ENCODE assay signal across 31 mouse cellular contexts in the genomic region with DNA sequence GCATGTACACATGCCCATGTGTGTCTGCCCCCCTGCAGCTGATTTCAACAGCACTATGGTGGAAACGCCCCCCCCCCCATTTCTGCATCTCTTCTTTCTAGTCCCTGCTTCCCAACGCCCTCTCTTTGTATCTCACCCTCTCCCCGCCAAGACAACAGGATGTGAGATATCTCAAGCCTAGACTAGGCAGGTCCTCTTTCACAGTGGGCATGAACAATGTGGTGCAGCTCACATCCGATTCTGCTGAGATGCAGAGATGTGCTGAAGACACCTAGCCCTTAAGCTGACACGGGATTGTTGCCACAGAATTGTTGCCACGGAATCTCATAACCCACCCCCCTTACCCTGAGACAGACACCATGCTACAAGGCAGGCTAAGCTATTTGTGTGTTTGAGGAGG. TPM values are rescaled to one million over a fixed set of nuclear protein-coding genes. Genes with fewer than 3 reads are reported as not detected.
DNase-seq lines count a peak whose midpoint lies in the region; ATAC-seq and TF ChIP-seq lines count a peak whose summit lies in the region.
"Had no signal": no experiment of that assay in that cellular context is flagged by ENCODE, and none has a peak within 500 bp of the region (broad histone marks: within the 10 kb centered on the region; RNA-seq: fewer than 3 reads in every experiment).

No protein-coding gene starts in this region.

- in situ Hi-C loops in CH12.LX (cut with MboI; ENCODE audit: low pct_ligation_motif_present, low pct_unique_long_range_greater_than_20kb, low sequenced_read_pairs) = no loop called here

- DNase-seq in CH12.LX (ENCODE audit: extremely low read depth) = no peak
- DNase-seq in thymus, adult 2 months = no peak
- no peak for DNase-seq in ovary, postnatal 36 days (ENCODE audit: low spot score)
- no peak for DNase-seq in heart, postnatal 14 days
- no peak for DNase-seq in liver, embryonic 11.5 days (ENCODE audit: low spot score)
- DNase-seq: adrenal gland, adult 8-10 months; cerebellum, adult 8-10 months; cerebellum, postnatal 36 days; gastrocnemius, adult 2 months; gastrocnemius, postnatal 36 days; heart, adult 18-20 months; kidney, adult 2 months; kidney, postnatal 4 days; lung, adult 2 months; lung, postnatal 10 days; retina, postnatal 1 day; right cerebral cortex, postnatal 14 days had no signal

- H3K4me1 ChIP-seq in CH12.LX (ENCODE audit: control insufficient read depth in 1 of 2, insufficient read depth in 2 of 2) = peaks cover 50 to 99% of the 10 kb centered on the region in 2 experiments
- H3K4me1 ChIP-seq in thymus, adult 2 months (replicated peaks; ENCODE audit: control insufficient read depth, insufficient read depth, low read length) = peaks cover 74% of the 10 kb centered on the region
- no peaks in the 10 kb centered on the region for H3K4me1 ChIP-seq in forebrain, embryonic 16.5 days (replicated peaks; ENCODE audit: control insufficient read depth, insufficient read depth, low read length)
- H3K4me1 ChIP-seq in liver, embryonic 11.5 days (replicated peaks; ENCODE audit: control insufficient read depth, insufficient read depth, low read length) = no peaks in the 10 kb centered on the region
- H3K4me1 ChIP-seq: heart, embryonic 12.5 days; hindbrain, embryonic 10.5 days; hindbrain, embryonic 15.5 days; intestine, embryonic 15.5 days; limb, embryonic 15.5 days; midbrain, embryonic 10.5 days; midbrain, embryonic 15.5 days; neural tube, embryonic 12.5 days had no signal

- H3K36me3 ChIP-seq in CH12.LX (replicated peaks in 1 of 2; ENCODE audit: control insufficient read depth in 1 of 2, insufficient read depth in 1 of 2, low read length in 1 of 2) = peaks cover 62 to 64% of the 10 kb centered on the region in 2 experiments
- H3K36me3 ChIP-seq in thymus, adult 2 months (ENCODE audit: control insufficient read depth, insufficient read depth, low read length) = peaks cover 20% of the 10 kb centered on the region
- H3K36me3 ChIP-seq in forebrain, embryonic 16.5 days (ENCODE audit: control insufficient read depth, insufficient read depth) = no peaks in the 10 kb centered on the region
- no peaks in the 10 kb centered on the region for H3K36me3 ChIP-seq in liver, embryonic 11.5 days (ENCODE audit: control insufficient read depth, insufficient read depth, low read length)
- H3K36me3 ChIP-seq: heart, embryonic 12.5 days; hindbrain, embryonic 10.5 days; hindbrain, embryonic 15.5 days; intestine, embryonic 15.5 days; limb, embryonic 10.5 days; limb, embryonic 15.5 days; midbrain, embryonic 10.5 days; midbrain, embryonic 15.5 days; neural tube, embryonic 12.5 days had no signal

- H3K9me3 ChIP-seq in CH12.LX (replicated peaks; ENCODE audit: low read length) = no peaks in the 10 kb centered on the region
- H3K9me3 ChIP-seq in forebrain, embryonic 16.5 days (ENCODE audit: control insufficient read depth, low read length) = no peaks in the 10 kb centered on the region
- no peaks in the 10 kb centered on the region for H3K9me3 ChIP-seq in liver, embryonic 11.5 days (ENCODE audit: control insufficient read depth, low read length)
- H3K9me3 ChIP-seq: heart, embryonic 12.5 days; hindbrain, embryonic 10.5 days; hindbrain, embryonic 15.5 days; intestine, embryonic 15.5 days; limb, embryonic 10.5 days; limb, embryonic 15.5 days; midbrain, embryonic 10.5 days; midbrain, embryonic 15.5 days; neural tube, embryonic 12.5 days had no signal

- intact Hi-C loops in heart, postnatal 14 days (cut with DNase I) = no loop called here

- peak; percentile 86 for ATAC-seq in inflammation-experienced regulatory T-cells, adult 6 months
- no peak for ATAC-seq in forebrain, embryonic 16.5 days
- no peak for ATAC-seq in liver, embryonic 11.5 days (replicated peaks; ENCODE audit: low FRiP score)
- ATAC-seq: forebrain, embryonic 14.5 days; intestine, embryonic 15.5 days; midbrain, embryonic 15.5 days had no signal

- H3K4me3 ChIP-seq in CH12.LX (replicated peaks in 1 of 3; ENCODE audit: low read depth in 2 of 3, low read length in 2 of 3, poor library complexity in 1 of 3) = no peak overlapping the region
- H3K4me3 ChIP-seq in thymus, adult 2 months (ENCODE audit: control insufficient read depth, insufficient read depth, low read length) = no peak overlapping the region
- H3K4me3 ChIP-seq in forebrain, embryonic 16.5 days (replicated peaks; ENCODE audit: low read length) = no peak overlapping the region
- no peak overlapping the region for H3K4me3 ChIP-seq in liver, embryonic 11.5 days (ENCODE audit: low read depth, low read length)
- H3K4me3 ChIP-seq: gastrocnemius, adult 2 months; heart, embryonic 12.5 days; hindbrain, embryonic 10.5 days; hindbrain, embryonic 15.5 days; intestine, embryonic 15.5 days; limb, embryonic 10.5 days; limb, embryonic 15.5 days; midbrain, embryonic 10.5 days; midbrain, embryonic 15.5 days; neural tube, embryonic 12.5 days had no signal

- no peak for TF ChIP-seq CTCF in CH12.LX (conservative IDR thresholded peaks at IDR 0.05 in 1 of 2, IDR thresholded peaks at IDR 0.05 in 1 of 2; ENCODE audit: low read depth in 2 of 2, low read length in 2 of 2)
- TF ChIP-seq CTCF in thymus, adult 2 months (IDR thresholded peaks at IDR 0.05; ENCODE audit: borderline replicate concordance, control insufficient read depth, extremely low read depth, insufficient read depth, low read length, poor library complexity) = no peak

- 43% methylated on average over 6 of the region's 6 CpGs for WGBS in thymus, adult 2 months
- 74% methylated on average over 6 of the region's 6 CpGs for WGBS in forebrain, embryonic 16.5 days
- 63% methylated on average over 6 of the region's 6 CpGs for WGBS in liver, embryonic 11.5 days

- H3K27ac ChIP-seq in CH12.LX (ENCODE audit: insufficient read depth, low read depth) = peak overlapping the region; percentile 6; the same call in 1 of the 2 replicates
- peak overlapping the region; percentile 80 for H3K27ac ChIP-seq in thymus, adult 2 months (ENCODE audit: control insufficient read depth, insufficient read depth, low read length)
- H3K27ac ChIP-seq in forebrain, embryonic 16.5 days (ENCODE audit: low read length) = no peak overlapping the region
- H3K27ac ChIP-seq in liver, embryonic 11.5 days (ENCODE audit: low read depth, low read length) = no peak overlapping the region
- H3K27ac ChIP-seq: gastrocnemius, adult 2 months; hindbrain, embryonic 10.5 days; hindbrain, embryonic 15.5 days; intestine, embryonic 15.5 days; limb, embryonic 10.5 days; limb, embryonic 15.5 days; liver, embryonic 14.5 days; midbrain, embryonic 10.5 days; midbrain, embryonic 15.5 days; neural tube, embryonic 12.5 days; stomach, postnatal 0 days had no signal

- TF ChIP-seq EP300 in CH12.LX (IDR thresholded peaks at IDR 0.05; ENCODE audit: low read length) = no peak

- no peak for TF ChIP-seq RAD21 in CH12.LX (IDR thresholded peaks at IDR 0.05; ENCODE audit: low read depth, low read length)

- peaks cover 45% of the 10 kb centered on the region for H3K79me2 ChIP-seq in CH12.LX (replicated peaks; ENCODE audit: control insufficient read depth, extremely low read depth, insufficient read depth, poor library complexity, severe bottlenecking)

- no peak overlapping the region for H3K4me2 ChIP-seq in CH12.LX (ENCODE audit: insufficient read depth, low read depth, poor library complexity, severe bottlenecking)
- H3K4me2 ChIP-seq in forebrain, embryonic 16.5 days (ENCODE audit: low read length) = no peak overlapping the region
- H3K4me2 ChIP-seq in liver, embryonic 11.5 days = no peak overlapping the region
- H3K4me2 ChIP-seq: heart, embryonic 12.5 days; hindbrain, embryonic 15.5 days; intestine, embryonic 15.5 days; limb, embryonic 15.5 days; midbrain, embryonic 15.5 days; neural tube, embryonic 12.5 days had no signal

- H3K27me3 ChIP-seq in CH12.LX (replicated peaks) = no peaks in the 10 kb centered on the region
- no peaks in the 10 kb centered on the region for H3K27me3 ChIP-seq in thymus, adult 2 months (ENCODE audit: control insufficient read depth, insufficient read depth, low read length)
- peaks cover 3% of the 10 kb centered on the region for H3K27me3 ChIP-seq in forebrain, embryonic 16.5 days (replicated peaks; ENCODE audit: control insufficient read depth, insufficient read depth, low read length)
- H3K27me3 ChIP-seq in liver, embryonic 11.5 days (replicated peaks; ENCODE audit: control insufficient read depth, insufficient read depth, low read length) = peaks cover 27% of the 10 kb centered on the region

- dilution Hi-C loops in CH12.LX (cut with MboI; ENCODE audit: extremely low pct_ligation_motif_present, extremely low pct_unique_long_range_greater_than_20kb, low sequenced_read_pairs) = no loop called here

- H3K9ac ChIP-seq in CH12.LX (ENCODE audit: insufficient read depth, low read depth) = no peak overlapping the region
- H3K9ac ChIP-seq in forebrain, embryonic 16.5 days (replicated peaks; ENCODE audit: low read depth, low read length) = no peak overlapping the region
- H3K9ac ChIP-seq in liver, embryonic 11.5 days (ENCODE audit: low read depth, low read length) = no peak overlapping the region
- H3K9ac ChIP-seq: heart, embryonic 12.5 days; hindbrain, embryonic 15.5 days; intestine, embryonic 15.5 days; limb, embryonic 15.5 days; liver, embryonic 14.5 days; midbrain, embryonic 15.5 days; neural tube, embryonic 12.5 days had no signal

- no peak for TF ChIP-seq POLR2A in CH12.LX (IDR thresholded peaks at IDR 0.05; ENCODE audit: low read depth, low read length)
- no peak for TF ChIP-seq POLR2A in thymus, adult 2 months (IDR thresholded peaks at IDR 0.05; ENCODE audit: control insufficient read depth, extremely low read depth, insufficient read depth, low read length, poor library complexity)

RNA-seq across cellular contexts. Expression of a gene that starts 18.3 kb away (rescaled TPM):
- 8.0 and 13.3 TPM in 2 replicates for total RNA-seq in CH12.LX (2012; rRNA removed)
- 3.0 and 4.5 TPM in 2 replicates for total RNA-seq in CH12.LX (2014; rRNA removed)
- polyA plus RNA-seq in CH12.LX (2012; ENCODE audit: insufficient read length, low read depth) = 9.9 and 11.5 TPM in 2 replicates
- polyA plus RNA-seq in inflammation-experienced regulatory T-cells, adult 6 months (2017; shearing (Covaris generic)) = 1 to 10 TPM; 1.2 to 3.1 (median 2.1) TPM
- polyA plus RNA-seq in thymus, adult 2 months (2012; rRNA removed) = 6.7 and 6.8 TPM in 2 replicates
- 0.51 and 0.70 TPM in 2 replicates for polyA plus RNA-seq in forebrain, embryonic 16.5 days (2015; fragmentation: Nextera tagmentation; extraction: Ambion mirVana)
- total RNA-seq in heart, postnatal 14 days (2021) = under 1 TPM in 1 of 2 experiments, not detected in 1; 0.36 TPM
- polyA plus RNA-seq in liver, embryonic 11.5 days (2014; fragmentation: Nextera tagmentation; extraction: Ambion mirVana) = 33.2 and 34.1 TPM in 2 replicates
- total RNA-seq: gastrocnemius, adult 2 months; gastrocnemius, postnatal 36 days had no signal

RNA-seq across cellular contexts. Expression of a gene that starts 25.7 kb away (rescaled TPM):
- 129 and 136 TPM in 2 replicates for total RNA-seq in CH12.LX (2012; rRNA removed)
- total RNA-seq in CH12.LX (2014; rRNA removed) = 80.3 and 84.7 TPM in 2 replicates
- 94.6 and 109 TPM in 2 replicates for polyA plus RNA-seq in CH12.LX (2012; ENCODE audit: insufficient read length, low read depth)
- polyA plus RNA-seq in inflammation-experienced regulatory T-cells, adult 6 months (2017; shearing (Covaris generic)) = 100 to 1,000 TPM; 148 to 198 (median 167) TPM
- polyA plus RNA-seq in thymus, adult 2 months (2012; rRNA removed) = 70.5 and 96.7 TPM in 2 replicates
- polyA plus RNA-seq in forebrain, embryonic 16.5 days (2015; fragmentation: Nextera tagmentation; extraction: Ambion mirVana) = 243 and 253 TPM in 2 replicates
- total RNA-seq in heart, postnatal 14 days (2021) = 10 to 100 TPM; 44.6 to 52.6 TPM
- polyA plus RNA-seq in liver, embryonic 11.5 days (2014; fragmentation: Nextera tagmentation; extraction: Ambion mirVana) = 99.4 and 100 TPM in 2 replicates

RNA-seq across cellular contexts. Expression of a gene that starts 52.2 kb away (rescaled TPM):
- total RNA-seq in CH12.LX (2012; rRNA removed) (0.08 and 0.17 TPM in 2 replicates), CH12.LX (2014; rRNA removed) (not detected in 2 replicates)
- 0.06 TPM in 1 of 2 replicates, not detected in the other for polyA plus RNA-seq in CH12.LX (2012; ENCODE audit: insufficient read length, low read depth)
- polyA plus RNA-seq in inflammation-experienced regulatory T-cells, adult 6 months (2017; shearing (Covaris generic)) = under 1 TPM in 2 of 3 experiments, not detected in 1; 0.13 to 0.68 TPM
- 6.0 and 6.6 TPM in 2 replicates for polyA plus RNA-seq in thymus, adult 2 months (2012; rRNA removed)
- polyA plus RNA-seq in forebrain, embryonic 16.5 days (2015; fragmentation: Nextera tagmentation; extraction: Ambion mirVana) = 4.9 and 6.2 TPM in 2 replicates
- 10 to 100 TPM; 11.3 TPM for total RNA-seq in heart, postnatal 14 days (2021)
- polyA plus RNA-seq in liver, embryonic 11.5 days (2014; fragmentation: Nextera tagmentation; extraction: Ambion mirVana) = 12.4 and 13.5 TPM in 2 replicates

Comparison
In these comparisons a context has a peak if more than half of its experiments do, and no peak if none do; other contexts are left out.
1. H3K27ac ChIP-seq: peak in CH12.LX (single experiment) and thymus, adult 2 months (single experiment); none in forebrain, embryonic 16.5 days (single experiment) and liver, embryonic 11.5 days (single experiment).